Mouse (Mus musculus) right cerebral cortex, postnatal 14 days (tissue): ENCODE measurements at regions not wholly inside any gene's neighbourhood (a gene's known extent, or its start where the extent isn't known, plus 50 kb on each side); places are given as distances from the start of the nearest gene placed in this dataset.
A peak's percentile ranks its signal among the peaks of the same experiment; 100 is the strongest.

ENCODE experiments used
- DNase-seq: peaks from one replicate; pipeline ENCODE4 v3.0.0; 2022

DNA sequence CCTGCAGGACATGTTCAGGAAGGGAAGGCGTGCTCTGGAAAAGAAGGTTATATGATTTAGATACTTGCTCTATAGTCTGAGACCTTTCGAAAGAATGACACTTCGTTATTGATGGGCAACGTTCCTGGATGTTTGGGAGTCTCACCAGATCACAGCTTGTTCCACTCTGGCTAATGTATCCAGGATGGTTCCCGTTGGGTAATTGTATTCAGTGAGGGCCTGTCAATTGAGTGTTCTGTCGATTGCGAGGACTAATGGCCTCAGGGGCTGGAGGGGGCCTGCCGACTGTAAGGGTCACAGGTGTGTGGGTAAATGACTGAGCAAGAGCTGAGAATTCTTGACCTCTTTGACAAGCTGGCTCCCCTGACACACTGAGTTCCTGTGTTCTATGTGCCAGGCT, 62.4 kb upstream of the Sdk2 start:
- no peak for DNase-seq

DNA sequence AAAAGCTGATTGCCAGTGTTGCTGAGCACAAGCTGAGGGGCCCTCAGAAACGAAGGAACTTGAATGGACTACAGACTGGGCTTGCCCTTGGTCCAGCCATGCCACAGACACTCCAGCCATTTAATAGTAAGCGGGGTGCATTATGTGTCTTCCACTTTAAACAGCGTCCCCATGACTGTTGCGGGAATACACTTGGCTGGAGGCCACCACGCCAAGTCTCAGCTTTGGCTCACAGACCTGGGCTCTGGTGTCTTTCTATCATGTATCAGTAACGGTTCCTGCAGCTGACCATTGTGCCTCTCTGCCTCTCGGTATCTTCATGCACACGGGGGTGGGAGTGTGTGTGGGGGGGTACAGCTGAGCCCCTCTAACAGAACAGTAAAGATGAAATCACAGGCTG, 62.0 kb upstream of the Sdk2 start:
- no peak for DNase-seq

DNA sequence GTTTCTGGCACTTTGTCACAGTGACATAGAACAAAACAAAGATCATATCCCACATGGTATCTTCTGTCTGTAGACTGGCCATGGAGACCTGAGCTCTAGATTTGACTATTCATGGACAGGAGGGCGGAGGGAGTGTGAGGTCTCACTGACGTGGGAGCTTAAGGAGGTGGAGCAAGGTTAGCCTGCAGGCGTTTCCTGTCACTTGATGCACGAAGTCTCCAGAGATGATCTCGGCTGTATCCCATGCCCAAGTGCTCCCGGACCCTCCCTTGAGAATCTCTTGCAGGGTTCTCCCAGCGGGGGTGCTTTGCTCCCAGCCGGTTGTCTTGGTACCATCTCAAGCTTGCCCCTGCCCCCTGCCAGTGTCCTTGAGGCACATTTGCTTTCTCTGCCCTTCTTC, 60.6 kb upstream of the Sdk2 start:
- no peak for DNase-seq

DNA sequence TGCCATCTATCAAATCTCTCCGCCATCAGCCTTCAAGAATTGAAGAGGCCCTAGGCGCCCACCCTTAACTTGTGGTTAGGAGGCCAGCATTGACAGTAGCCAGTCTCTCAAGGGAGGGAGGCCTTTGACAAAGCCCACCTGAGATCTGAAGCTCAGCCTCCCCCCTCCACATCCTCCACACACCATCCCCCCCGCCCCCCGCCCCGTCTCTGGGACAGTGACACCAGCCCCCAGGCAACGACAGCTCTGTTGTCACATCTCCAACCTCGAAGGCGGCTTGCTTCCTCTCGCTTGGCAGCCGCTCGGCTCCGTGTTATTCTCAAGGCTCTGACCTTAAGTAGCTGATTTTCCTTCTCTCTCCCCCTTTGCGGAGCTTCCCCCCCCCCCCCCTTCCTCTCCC, 55.3 kb upstream of the Sdk2 start:
- peak; percentile 21 for DNase-seq

DNA sequence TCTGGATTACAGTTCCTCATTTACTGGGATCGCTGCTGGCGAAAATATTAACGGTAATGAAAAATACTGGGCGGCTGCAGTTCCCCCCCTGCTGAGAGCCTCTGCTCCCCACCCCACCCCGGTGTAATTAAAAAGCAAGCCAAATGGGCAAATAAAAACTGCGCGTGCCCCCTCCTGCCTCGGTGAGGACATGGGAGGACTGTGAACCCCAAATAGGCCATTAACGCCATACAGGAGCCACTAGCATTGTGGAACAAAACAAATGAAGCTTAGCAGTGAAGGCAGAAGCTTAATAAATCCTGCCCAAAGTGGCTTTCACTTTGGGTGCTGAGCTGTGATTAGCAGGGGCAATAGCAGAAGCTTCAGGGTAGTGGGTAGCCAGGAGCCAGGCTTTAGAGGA, 52.3 kb upstream of the Sdk2 start:
- DNase-seq = no peak
